Mouse (Mus musculus) small intestine, adult 2 months (tissue): ENCODE results near the gene Tfb2m. TPM values are rescaled to one million over a fixed set of nuclear protein-coding genes. Genes with fewer than 3 reads are reported as not detected.

Source experiments
- H3K27ac ChIP-seq: fragments of 200-500 bp; 2 replicates; pipeline ENCODE4 v1.5.1; 2012; ENCODE audit warnings: low read depth, low read length, control low read depth, inconsistent platforms; ENCODE audit not compliant: insufficient read depth
- H3K27me3 ChIP-seq: fragments of 200-500 bp; 2 replicates; pipeline ENCODE4 v1.6.1; 2012; ENCODE audit warnings: mild to moderate bottlenecking, moderate library complexity, low read length, inconsistent platforms; ENCODE audit not compliant: control insufficient read depth, insufficient read depth
- H3K36me3 ChIP-seq: fragments of 200-500 bp; 2 replicates; pipeline ENCODE4 v1.6.1; 2012; ENCODE audit warnings: mild to moderate bottlenecking, low read length, control low read depth, inconsistent platforms; ENCODE audit not compliant: control insufficient read depth, insufficient read depth
- H3K4me1 ChIP-seq: fragments of 200-500 bp; 2 replicates; pipeline ENCODE4 v1.6.1; 2012; ENCODE audit warnings: low read length, inconsistent platforms, mixed read lengths; ENCODE audit not compliant: control insufficient read depth, insufficient read depth, insufficient read length
- H3K4me3 ChIP-seq: fragments of 200-500 bp; 2 replicates; pipeline ENCODE4 v1.5.1; 2012; ENCODE audit warnings: low read depth, mild to moderate bottlenecking, control low read depth, inconsistent platforms, low read length, moderate library complexity
- CTCF ChIP-seq: fragments of 200-500 bp; IDR thresholded peaks from 2 replicates; pipeline ENCODE4 v1.5.1; 2012; ENCODE audit warnings: low read depth, mild to moderate bottlenecking, control low read depth, inconsistent platforms, low read length, moderate library complexity, mixed read lengths; ENCODE audit not compliant: insufficient replicate concordance, insufficient read length; ENCODE audit errors: extremely low read depth
- POLR2A ChIP-seq: fragments of 200-500 bp; IDR thresholded peaks from 2 replicates; pipeline ENCODE4 v1.6.1; 2012; ENCODE audit warnings: low read depth, mild to moderate bottlenecking, control low read depth, inconsistent platforms, low read length, moderate library complexity
- WGBS: fragments of 180-500 bp; shearing (Covaris S2); methylation state at CpG from one replicate; pipeline ENCODE4 v1.1.7; 2018; 5-methylcytosine and 5-hydroxymethylcytosine counted together
- polyA plus RNA-seq: library from polyadenylated mRNA; depleted of rRNA; stranded (reverse); fragments of >200 nt; gene quantifications from 2 replicates; pipeline ENCODE4 v1.2.3, GENCODE M21; 2012

Tfb2m gene
- polyA plus RNA-seq, 1 experiment = 2.7 TPM

GRCm38 (mm10) chr1:179519901-179520300 lies 26.2 kb downstream of the Tfb2m start:
- no peak overlapping the region for H3K27ac ChIP-seq
- no peaks in the 10 kb centered on the region for H3K36me3 ChIP-seq
- no peaks in the 10 kb centered on the region for H3K4me1 ChIP-seq
- 85% methylated on average over 3 of the region's 3 CpGs for WGBS
- H3K27me3 ChIP-seq = no peaks in the 10 kb centered on the region
- TF ChIP-seq POLR2A = no peak
- H3K4me3 ChIP-seq = no peak overlapping the region

- Histone ChIP-seq H3K27me3 (no peaks in the 10 kb centered on the region), H3K4me1 (no peaks in the 10 kb centered on the region), H3K36me3 (no peaks in the 10 kb centered on the region), H3K27ac (no peak within 1 kb of the TSS), H3K4me3 (peak within 1 kb of the TSS; percentile 74)
- no peak for TF ChIP-seq POLR2A
- TF ChIP-seq CTCF = peak; percentile 61
- 4% methylated on average over 39 of the region's 39 CpGs for WGBS
Measured at GRCm38 (mm10) chr1:179517713-179518465, 28.2 kb downstream of the Tfb2m start, which contains the start of gene Smyd3. TSS of gene Smyd3 (minus strand) at chr1:179518041.

- H3K27ac ChIP-seq = no peak overlapping the region
- 1% methylated on average over 21 of the region's 21 CpGs for WGBS
- no peaks in the 10 kb centered on the region for H3K4me1 ChIP-seq
- H3K27me3 ChIP-seq = no peaks in the 10 kb centered on the region
- TF ChIP-seq POLR2A = no peak
- no peak for TF ChIP-seq CTCF
- H3K4me3 ChIP-seq = peak overlapping the region; percentile 74
- no peaks in the 10 kb centered on the region for H3K36me3 ChIP-seq
Measured at GRCm38 (mm10) chr1:179516941-179517712, 28.9 kb downstream of the Tfb2m start.

GRCm38 (mm10) chr1:179511895-179512294 lies 34.2 kb downstream of the Tfb2m start:
- TF ChIP-seq CTCF = no peak
- TF ChIP-seq POLR2A = no peak
- no peaks in the 10 kb centered on the region for H3K36me3 ChIP-seq
- no peak overlapping the region for H3K27ac ChIP-seq
- 60% methylated on average over 7 of the region's 7 CpGs for WGBS
- H3K4me3 ChIP-seq = no peak overlapping the region
- no peaks in the 10 kb centered on the region for H3K27me3 ChIP-seq
- H3K4me1 ChIP-seq = no peaks in the 10 kb centered on the region

- Histone ChIP-seq H3K27ac (no peak overlapping the region), H3K27me3 (no peaks in the 10 kb centered on the region), H3K4me1 (no peaks in the 10 kb centered on the region), H3K36me3 (no peaks in the 10 kb centered on the region), H3K4me3 (no peak overlapping the region)
- no peak for TF ChIP-seq POLR2A
- TF ChIP-seq CTCF = no peak
- WGBS = 92% methylated on average over 13 of the region's 13 CpGs
Measured at GRCm38 (mm10) chr1:179510546-179511340, 35.3 kb downstream of the Tfb2m start.

GRCm38 (mm10) chr1:179506530-179507315 lies 39.3 kb downstream of the Tfb2m start:
- TF ChIP-seq CTCF = peak; percentile 20; the same call in 1 of the 2 replicates
- no peak for TF ChIP-seq POLR2A
- 57% methylated on average over 9 of the region's 9 CpGs for WGBS
- no peaks in the 10 kb centered on the region for H3K27me3 ChIP-seq
- H3K4me1 ChIP-seq = no peaks in the 10 kb centered on the region
- H3K27ac ChIP-seq = no peak overlapping the region
- no peaks in the 10 kb centered on the region for H3K36me3 ChIP-seq
- H3K4me3 ChIP-seq = no peak overlapping the region
